In the genomic region with DNA sequence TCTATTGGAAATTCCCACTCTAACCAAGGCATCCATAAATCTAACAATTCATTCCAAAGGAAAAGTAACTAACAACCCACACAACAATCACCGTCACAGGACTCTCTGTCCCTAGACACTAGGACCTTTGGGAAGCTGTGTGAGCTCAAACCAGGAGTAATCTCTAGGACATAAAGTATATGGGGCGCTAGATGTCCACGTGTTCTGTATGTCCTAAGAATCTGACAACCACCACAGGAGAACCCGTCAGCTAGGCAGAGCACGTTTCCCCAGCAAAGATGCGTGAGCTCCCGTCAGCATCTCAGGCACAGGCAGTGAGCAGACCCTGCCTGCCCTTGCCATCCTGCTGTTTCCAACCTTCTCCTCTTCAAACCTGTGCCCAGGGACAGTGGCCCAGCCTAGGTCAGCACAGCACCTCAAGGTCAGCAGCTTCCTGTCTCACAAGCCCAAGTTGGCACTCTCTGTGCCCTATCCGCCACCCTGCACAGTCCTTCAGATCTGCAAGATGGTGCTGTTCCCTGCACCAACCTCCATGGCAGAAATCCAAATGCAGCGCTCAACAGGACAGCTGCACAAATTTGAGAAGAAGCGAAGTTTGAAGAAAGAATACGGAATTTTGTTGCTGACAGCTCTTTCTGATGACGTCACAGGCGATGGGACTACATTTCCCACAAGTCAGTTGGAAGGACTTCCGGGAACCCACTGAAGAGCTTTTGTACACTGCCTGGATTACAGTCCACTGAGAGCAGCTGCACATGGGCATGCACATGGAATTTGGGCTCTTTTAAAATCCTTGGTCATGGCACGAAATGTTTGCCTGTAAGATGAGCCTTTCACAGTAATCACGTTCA, we compare ENCODE assay signal across 8 mouse cellular contexts. TPM values are rescaled to one million over a fixed set of nuclear protein-coding genes. Genes with fewer than 3 reads are reported as not detected.
DNase-seq lines count a peak whose midpoint lies in the region; ATAC-seq and TF ChIP-seq lines count a peak whose summit lies in the region.

A gene (minus strand): TSS at position 664 of the 851 bp plus-strand sequence.

- DNase-seq in CH12.LX (ENCODE audit: extremely low read depth), result peak; percentile 92
- peak; percentile 89 for DNase-seq in c-Kit-positive CD71-positive TER-119-negative erythroid progenitor cells, embryonic 14.5 days (ENCODE audit: low read depth)
- DNase-seq in forebrain, embryonic 11.5 days (ENCODE audit: low spot score), result peak; percentile 79
- DNase-seq in kidney, postnatal 36 days, result peak; percentile 92 to 93
- peak; percentile 96 for DNase-seq in telencephalon, adult 2 months (ENCODE audit: low read depth, low spot score)

- no peak for TF ChIP-seq RAD21 in CH12.LX (IDR thresholded peaks at IDR 0.05; ENCODE audit: low read depth, low read length)

- in situ Hi-C loops in CH12.LX (cut with MboI; ENCODE audit: low pct_ligation_motif_present, low pct_unique_long_range_greater_than_20kb, low sequenced_read_pairs), result no loop called here

- ATAC-seq in forebrain, embryonic 11.5 days (replicated peaks; ENCODE audit: low FRiP score), result peak; percentile 99
- peak; percentile 97 for ATAC-seq in heart, embryonic 16.5 days (replicated peaks; ENCODE audit: extremely low read depth, insufficient read depth, low FRiP score)
- ATAC-seq in liver, embryonic 15.5 days (ENCODE audit: insufficient read depth), result peak; percentile 95
- ATAC-seq in neural tube, embryonic 12.5 days (ENCODE audit: low FRiP score, low read depth), result peak; percentile 100

- H3K36me3 ChIP-seq in CH12.LX (replicated peaks in 1 of 2; ENCODE audit: control insufficient read depth in 1 of 2, insufficient read depth in 1 of 2, low read length in 1 of 2), result peaks cover 0 to 6% of the 10 kb centered on the region in 2 experiments
- no peaks in the 10 kb centered on the region for H3K36me3 ChIP-seq in forebrain, embryonic 11.5 days (ENCODE audit: control insufficient read depth, insufficient read depth, low read length)
- H3K36me3 ChIP-seq in heart, embryonic 16.5 days (ENCODE audit: control insufficient read depth, insufficient read depth), result no peaks in the 10 kb centered on the region
- no peaks in the 10 kb centered on the region for H3K36me3 ChIP-seq in liver, embryonic 15.5 days (replicated peaks)
- no peaks in the 10 kb centered on the region for H3K36me3 ChIP-seq in neural tube, embryonic 12.5 days

- peak within 1 kb of the TSS; percentile 86 for H3K4me2 ChIP-seq in CH12.LX (ENCODE audit: insufficient read depth, low read depth, poor library complexity, severe bottlenecking)
- H3K4me2 ChIP-seq in forebrain, embryonic 11.5 days (ENCODE audit: low read depth, low read length, severe bottlenecking), result peak within 1 kb of the TSS; percentile 87
- H3K4me2 ChIP-seq in heart, embryonic 16.5 days (ENCODE audit: low read depth, low read length), result peak within 1 kb of the TSS; percentile 93
- H3K4me2 ChIP-seq in liver, embryonic 15.5 days, result peak within 1 kb of the TSS; percentile 87
- H3K4me2 ChIP-seq in neural tube, embryonic 12.5 days (replicated peaks), result peak within 1 kb of the TSS; percentile 88

- H3K27ac ChIP-seq in CH12.LX (ENCODE audit: insufficient read depth, low read depth), result peak within 1 kb of the TSS; percentile 1; the same call in 1 of the 2 replicates
- H3K27ac ChIP-seq in forebrain, embryonic 11.5 days (ENCODE audit: low read depth, low read length), result no peak within 1 kb of the TSS
- peak within 1 kb of the TSS; percentile 82 for H3K27ac ChIP-seq in heart, embryonic 16.5 days (ENCODE audit: low read length)
- peak within 1 kb of the TSS; percentile 42; the same call in 1 of the 2 replicates for H3K27ac ChIP-seq in liver, embryonic 15.5 days (replicated peaks)
- no peak within 1 kb of the TSS for H3K27ac ChIP-seq in neural tube, embryonic 12.5 days

- peaks cover 0 to 9% of the 10 kb centered on the region in 2 experiments; a peak in 2 of 4 replicates for H3K4me1 ChIP-seq in CH12.LX (ENCODE audit: control insufficient read depth in 1 of 2, insufficient read depth in 2 of 2)
- H3K4me1 ChIP-seq in forebrain, embryonic 11.5 days (replicated peaks; ENCODE audit: control insufficient read depth, insufficient read depth, low read length), result no peaks in the 10 kb centered on the region
- peaks cover 4% of the 10 kb centered on the region for H3K4me1 ChIP-seq in heart, embryonic 16.5 days (ENCODE audit: control insufficient read depth, insufficient read depth, low read length)
- peaks cover 9% of the 10 kb centered on the region for H3K4me1 ChIP-seq in liver, embryonic 15.5 days (replicated peaks)
- H3K4me1 ChIP-seq in neural tube, embryonic 12.5 days, result peaks cover 3% of the 10 kb centered on the region; the same call in 1 of the 2 replicates

- H3K79me2 ChIP-seq in CH12.LX (replicated peaks; ENCODE audit: control insufficient read depth, extremely low read depth, insufficient read depth, poor library complexity, severe bottlenecking), result 0 out of 2 replicates have a peak, but pooled peaks cover 2% of the 10 kb centered on the region

- TF ChIP-seq EP300 in CH12.LX (IDR thresholded peaks at IDR 0.05; ENCODE audit: low read length), result no peak

- H3K27me3 ChIP-seq in CH12.LX (replicated peaks), result no peaks in the 10 kb centered on the region
- no peaks in the 10 kb centered on the region for H3K27me3 ChIP-seq in forebrain, embryonic 11.5 days (ENCODE audit: control insufficient read depth, insufficient read depth, low read length)
- H3K27me3 ChIP-seq in heart, embryonic 16.5 days (ENCODE audit: control insufficient read depth, insufficient read depth, low read length), result no peaks in the 10 kb centered on the region
- H3K27me3 ChIP-seq in liver, embryonic 15.5 days, result no peaks in the 10 kb centered on the region
- H3K27me3 ChIP-seq in neural tube, embryonic 12.5 days (replicated peaks), result no peaks in the 10 kb centered on the region

- H3K4me3 ChIP-seq in CH12.LX (replicated peaks in 1 of 3; ENCODE audit: low read depth in 2 of 3, low read length in 2 of 3, poor library complexity in 1 of 3), result peak within 1 kb of the TSS; percentile 85 to 91 (median 88)
- H3K4me3 ChIP-seq in forebrain, embryonic 11.5 days (ENCODE audit: low read depth, low read length), result peak within 1 kb of the TSS; percentile 58
- H3K4me3 ChIP-seq in heart, embryonic 16.5 days (ENCODE audit: low read length), result peak within 1 kb of the TSS; percentile 92
- peak within 1 kb of the TSS; percentile 68 for H3K4me3 ChIP-seq in liver, embryonic 15.5 days (replicated peaks)
- peak within 1 kb of the TSS; percentile 58 for H3K4me3 ChIP-seq in neural tube, embryonic 12.5 days

- 16% methylated on average over 16 of the region's 16 CpGs for WGBS in forebrain, embryonic 11.5 days
- 8% methylated on average over 16 of the region's 16 CpGs for WGBS in heart, embryonic 16.5 days
- 9% methylated on average over 16 of the region's 16 CpGs for WGBS in liver, embryonic 15.5 days (ENCODE audit: insufficient replicate concordance)
- 9% methylated on average over 16 of the region's 16 CpGs for WGBS in neural tube, embryonic 12.5 days

- peak; percentile 73 for TF ChIP-seq POLR2A in CH12.LX (IDR thresholded peaks at IDR 0.05; ENCODE audit: low read depth, low read length)

- no peaks in the 10 kb centered on the region for H3K9me3 ChIP-seq in CH12.LX (replicated peaks; ENCODE audit: low read length)
- H3K9me3 ChIP-seq in forebrain, embryonic 11.5 days (ENCODE audit: control insufficient read depth, low read length), result no peaks in the 10 kb centered on the region
- H3K9me3 ChIP-seq in heart, embryonic 16.5 days (replicated peaks; ENCODE audit: control insufficient read depth, low read length), result no peaks in the 10 kb centered on the region
- H3K9me3 ChIP-seq in liver, embryonic 15.5 days (replicated peaks), result no peaks in the 10 kb centered on the region
- H3K9me3 ChIP-seq in neural tube, embryonic 12.5 days, result no peaks in the 10 kb centered on the region

- no peak for TF ChIP-seq CTCF in CH12.LX (conservative IDR thresholded peaks at IDR 0.05 in 1 of 2, IDR thresholded peaks at IDR 0.05 in 1 of 2; ENCODE audit: low read depth in 2 of 2, low read length in 2 of 2)

- H3K9ac ChIP-seq in CH12.LX (ENCODE audit: insufficient read depth, low read depth), result peak within 1 kb of the TSS; percentile 29
- peak within 1 kb of the TSS; percentile 72 for H3K9ac ChIP-seq in forebrain, embryonic 11.5 days (ENCODE audit: low read length)
- H3K9ac ChIP-seq in heart, embryonic 16.5 days (ENCODE audit: low read length), result peak within 1 kb of the TSS; percentile 90
- H3K9ac ChIP-seq in liver, embryonic 15.5 days, result peak within 1 kb of the TSS; percentile 71
- H3K9ac ChIP-seq in neural tube, embryonic 12.5 days, result peak within 1 kb of the TSS; percentile 65

- dilution Hi-C loops in CH12.LX (cut with MboI; ENCODE audit: extremely low pct_ligation_motif_present, extremely low pct_unique_long_range_greater_than_20kb, low sequenced_read_pairs), result no loop called here

TF ChIP-seq in CH12.LX, 34 proteins besides CTCF, POLR2A, EP300 and RAD21 (continues in another document):
- no peak for TF ChIP-seq UBTF (IDR thresholded peaks at IDR 0.05; ENCODE audit: low read depth, low read length)
- TF ChIP-seq USF2 (conservative IDR thresholded peaks at IDR 0.05; ENCODE audit: low read depth, low read length), result no peak
- no peak for TF ChIP-seq CHD1 (IDR thresholded peaks at IDR 0.05; ENCODE audit: low read depth, low read length)
- peak; percentile 93 for TF ChIP-seq SIN3A (IDR thresholded peaks at IDR 0.05; ENCODE audit: low read length)
- peak; percentile 35; the same call in 1 of the 2 replicates for TF ChIP-seq JUN (IDR thresholded peaks at IDR 0.05; ENCODE audit: insufficient read depth, low read depth, low read length)
- no peak for TF ChIP-seq BHLHE40 (IDR thresholded peaks at IDR 0.05; ENCODE audit: low read depth, low read length)
- no peak for TF ChIP-seq MAZ (IDR thresholded peaks at IDR 0.05; ENCODE audit: low read depth, low read length)
- TF ChIP-seq ETS1 (conservative IDR thresholded peaks at IDR 0.05; ENCODE audit: low read depth, low read length), result no peak
- TF ChIP-seq TBP (conservative IDR thresholded peaks at IDR 0.05; ENCODE audit: low read depth, low read length), result peak; percentile 89
- no peak for TF ChIP-seq USF1 (IDR thresholded peaks at IDR 0.05; ENCODE audit: low read depth, low read length)
- TF ChIP-seq HCFC1 (IDR thresholded peaks at IDR 0.05; ENCODE audit: low read depth, low read length), result peak; percentile 98
- no peak for TF ChIP-seq MAFK (IDR thresholded peaks at IDR 0.05; ENCODE audit: insufficient replicate concordance, low read length)
- TF ChIP-seq JUND (conservative IDR thresholded peaks at IDR 0.05; ENCODE audit: low read depth, low read length), result peak; percentile 69

RNA-seq across cellular contexts. Expression of the gene that starts here (rescaled TPM):
- total RNA-seq in CH12.LX (2012; rRNA removed), result 0.97 and 0.98 TPM in 2 replicates
- total RNA-seq in CH12.LX (2014; rRNA removed), result 0.66 TPM in 1 of 2 replicates, not detected in the other
- polyA plus RNA-seq in CH12.LX (2012; ENCODE audit: insufficient read length, low read depth), result 0.40 and 0.57 TPM in 2 replicates
- polyA plus RNA-seq in forebrain, embryonic 11.5 days (2014; fragmentation: Nextera tagmentation; extraction: Ambion mirVana), result 0.36 and 0.56 TPM in 2 replicates
- 0.94 and 1.3 TPM in 2 replicates for polyA plus RNA-seq in heart, embryonic 16.5 days (2015; fragmentation: Nextera tagmentation; extraction: Ambion mirVana)
- polyA plus RNA-seq in liver, embryonic 15.5 days (2015; fragmentation: Nextera tagmentation; extraction: Ambion mirVana), result 0.23 and 0.24 TPM in 2 replicates
- 0.68 and 0.91 TPM in 2 replicates for polyA plus RNA-seq in neural tube, embryonic 12.5 days (2016; fragmentation: Nextera tagmentation; extraction: Ambion mirVana)

Comparison
In these comparisons a context has a peak if more than half of its experiments do, and no peak if none do; other contexts are left out.
1. Peak in DNase-seq, H3K4me3 ChIP-seq, H3K27ac ChIP-seq, H3K9ac ChIP-seq and H3K4me2 ChIP-seq in CH12.LX; RNA of the gene not detected or under 1 TPM.
2. Peak in DNase-seq, ATAC-seq, H3K4me3 ChIP-seq, H3K9ac ChIP-seq and H3K4me2 ChIP-seq in forebrain, embryonic 11.5 days; RNA of the gene not detected or under 1 TPM.
3. Peak in ATAC-seq, H3K4me3 ChIP-seq, H3K27ac ChIP-seq, H3K9ac ChIP-seq and H3K4me2 ChIP-seq in liver, embryonic 15.5 days; RNA of the gene not detected or under 1 TPM.
4. Peak in ATAC-seq, H3K4me3 ChIP-seq, H3K9ac ChIP-seq and H3K4me2 ChIP-seq in neural tube, embryonic 12.5 days; RNA of the gene not detected or under 1 TPM.
5. H3K9ac ChIP-seq: peak in every context shown above with its lines; median percentile 90 in heart, embryonic 16.5 days; 72 in forebrain, embryonic 11.5 days; 71 in liver, embryonic 15.5 days; 65 in neural tube, embryonic 12.5 days; 29 in CH12.LX.